Mouse (Mus musculus) MEL (cell line): ENCODE measurements around the gene Dnaja1.
A peak's percentile ranks its signal among the peaks of the same experiment; 100 is the strongest.

Experiments
- CTCF ChIP-seq, 3 experiments: IDR thresholded peaks in 2 of 3; conservative IDR thresholded peaks in 1 of 3; 2 replicates each; pipeline ENCODE4 v1.5.1; 2011 to 2012; ENCODE audit warnings: low read length in 3 of 3, low read depth in 2 of 3, mild to moderate bottlenecking in 2 of 3, improper control_type of control experiment in 1 of 3, inconsistent platforms in 1 of 3, mixed read lengths in 1 of 3, moderate library complexity in 1 of 3; ENCODE audit not compliant: control insufficient read depth in 1 of 3, insufficient read depth in 1 of 3, poor library complexity in 1 of 3, severe bottlenecking in 1 of 3
- MXI1 ChIP-seq: IDR thresholded peaks from 2 replicates; pipeline ENCODE4 v1.6.1; 2011; ENCODE audit warnings: mild to moderate bottlenecking, low read depth, low read length, improper control_type of control experiment
- POLR2A ChIP-seq, 2 experiments: IDR thresholded peaks; 2 replicates each; pipeline ENCODE4 v1.6.1; 2011 to 2012; ENCODE audit warnings: low read length in 2 of 2, mild to moderate bottlenecking in 2 of 2, control low read depth in 1 of 2, improper control_type of control experiment in 1 of 2, low read depth in 1 of 2, moderate library complexity in 1 of 2; ENCODE audit not compliant: control insufficient read depth in 1 of 2, insufficient read depth in 1 of 2, poor library complexity in 1 of 2
- POLR2AphosphoS2 ChIP-seq: IDR thresholded peaks from 2 replicates; pipeline ENCODE4 v1.6.1; 2011; ENCODE audit warnings: low read length, improper control_type of control experiment
- RCOR1 ChIP-seq: IDR thresholded peaks from 2 replicates; pipeline ENCODE4 v1.6.1; 2012; ENCODE audit warnings: low read depth, mild to moderate bottlenecking, inconsistent platforms, low read length, improper control_type of control experiment
- TAL1 ChIP-seq: IDR thresholded peaks from 2 replicates; pipeline ENCODE4 v1.6.1; 2012; ENCODE audit warnings: mild to moderate bottlenecking, inconsistent platforms, low read length, moderate library complexity, mixed read lengths
- ZC3H11A ChIP-seq: IDR thresholded peaks from 2 replicates; pipeline ENCODE4 v1.6.1; 2012; ENCODE audit warnings: low read depth, mild to moderate bottlenecking, inconsistent platforms, low read length, improper control_type of control experiment
- ZNF384 ChIP-seq: IDR thresholded peaks from 2 replicates; pipeline ENCODE4 v1.6.1; 2012; ENCODE audit warnings: low read depth, mild to moderate bottlenecking, inconsistent platforms, low read length, improper control_type of control experiment

GRCm38 (mm10) chr4:40680250-40680860, 41.6 kb upstream of the Dnaja1 start:
- TF ChIP-seq TAL1 (no peak), RCOR1 (no peak), POLR2A (IDR thresholded peaks at IDR 0.05; ENCODE audit: control insufficient read depth in 1 of 2, insufficient read depth in 1 of 2, low read depth in 1 of 2, low read length in 2 of 2, poor library complexity in 1 of 2) (no peak), CTCF (IDR thresholded peaks at IDR 0.05 in 2 of 3, conservative IDR thresholded peaks at IDR 0.05 in 1 of 3; ENCODE audit: control insufficient read depth in 1 of 3, insufficient read depth in 1 of 3, low read depth in 2 of 3, low read length in 3 of 3, poor library complexity in 1 of 3, severe bottlenecking in 1 of 3) (peak; percentile 91), POLR2AphosphoS2 (no peak; the same call in 1 of the 2 replicates), MXI1 (no peak), ZC3H11A (peak; percentile 39; the same call in 1 of the 2 replicates), ZNF384 (peak; percentile 87)
